Mouse (Mus musculus) lung, postnatal 25 days (tissue): ENCODE results near the gene Crtc1.

ENCODE experiments used
- DNase-seq: peaks from one replicate; pipeline ENCODE4 v3.0.0; 2022; ENCODE audit warnings: low spot score

Gene Crtc1

GRCm38 (mm10) chr8:70421349-70422104, 17.9 kb downstream of the Crtc1 start:
- DNase-seq, result no peak

GRCm38 (mm10) chr8:70419879-70420643, 19.3 kb downstream of the Crtc1 start:
- DNase-seq, result no peak

GRCm38 (mm10) chr8:70418954-70419353, 20.4 kb downstream of the Crtc1 start:
- DNase-seq, result no peak

- no peak for DNase-seq
Observed at GRCm38 (mm10) chr8:70417914-70418313, 21.5 kb downstream of the Crtc1 start.

GRCm38 (mm10) chr8:70416941-70417340, 22.4 kb downstream of the Crtc1 start:
- DNase-seq, result no peak

GRCm38 (mm10) chr8:70415540-70416451, 23.6 kb downstream of the Crtc1 start:
- DNase-seq, result peak; percentile 24

GRCm38 (mm10) chr8:70414310-70414946, 25.0 kb downstream of the Crtc1 start:
- no peak for DNase-seq

- no peak for DNase-seq
Observed at GRCm38 (mm10) chr8:70410281-70410680, 29.1 kb downstream of the Crtc1 start.

- DNase-seq, result peak; percentile 52
Observed at GRCm38 (mm10) chr8:70409455-70409871, 29.9 kb downstream of the Crtc1 start.

- DNase-seq, result no peak
Observed at GRCm38 (mm10) chr8:70409019-70409418, 30.4 kb downstream of the Crtc1 start.

GRCm38 (mm10) chr8:70408301-70408700, 31.1 kb downstream of the Crtc1 start:
- DNase-seq, result no peak

- peak; percentile 18 for DNase-seq
Observed at GRCm38 (mm10) chr8:70406427-70407069, 32.8 kb downstream of the Crtc1 start.

GRCm38 (mm10) chr8:70405189-70405588, 34.2 kb downstream of the Crtc1 start:
- DNase-seq, result no peak

- DNase-seq, result no peak
Observed at GRCm38 (mm10) chr8:70404212-70404611, 35.2 kb downstream of the Crtc1 start.

GRCm38 (mm10) chr8:70397611-70398563, 41.5 kb downstream of the Crtc1 start:
- DNase-seq, result no peak

GRCm38 (mm10) chr8:70396184-70396583, 43.2 kb downstream of the Crtc1 start:
- DNase-seq, result no peak

- peak; percentile 16 for DNase-seq
Observed at GRCm38 (mm10) chr8:70395649-70396048, 43.7 kb downstream of the Crtc1 start.

- no peak for DNase-seq
Observed at GRCm38 (mm10) chr8:70394269-70394998, 44.9 kb downstream of the Crtc1 start.

GRCm38 (mm10) chr8:70393087-70393486, 46.3 kb downstream of the Crtc1 start:
- DNase-seq, result no peak
